Mouse (Mus musculus) left cerebral cortex, postnatal 4 days (tissue): ENCODE data around the gene Slco4a1. TPM values are rescaled to one million over a fixed set of nuclear protein-coding genes. Genes with fewer than 3 reads are reported as not detected.
A peak's percentile ranks its signal among the peaks of the same experiment; 100 is the strongest.

ENCODE experiments used
- DNase-seq: peaks from one replicate; pipeline ENCODE4 v3.0.0-alpha.2; 2022
- intact Hi-C: fragments of 180-260 bp; cut with DNase I; formaldehyde crosslinking; loops from one replicate; pipeline ENCODE4 v1.15.1; 2025
- total RNA-seq, 2 experiments: library from RNA; stranded (reverse); gene quantifications; 2 replicates each; pipeline ENCODE4 v1.2.3; 2021

Slco4a1 gene
- total RNA-seq, 2 experiments from 2014 or later, result 2.4 to 2.5 TPM

- intact Hi-C loops, result no loop called here
Measured at GRCm38 (mm10) chr2:180500726-180501125, 44.7 kb downstream of the Slco4a1 start.

GRCm38 (mm10) chr2:180501217-180501967 is 45.3 kb downstream of the Slco4a1 start:
- intact Hi-C loops, result no loop called here

More at GRCm38 (mm10) chr2:180500726-180501125, 44.7 kb downstream of the Slco4a1 start:
- peak; percentile 81 for DNase-seq

GRCm38 (mm10) chr2:180506281-180506680 is 50.2 kb downstream of the Slco4a1 start:
- no peak for DNase-seq
- intact Hi-C loops, result no loop called here

More at GRCm38 (mm10) chr2:180501217-180501967, 45.3 kb downstream of the Slco4a1 start:
- DNase-seq, result peak; percentile 43

GRCm38 (mm10) chr2:180508455-180509115 is 52.5 kb downstream of the Slco4a1 start:
- intact Hi-C loops, result no loop called here
- DNase-seq, result no peak

GRCm38 (mm10) chr2:180510867-180511266 is 54.8 kb downstream of the Slco4a1 start:
- no peak for DNase-seq
- intact Hi-C loops, result no loop called here

- intact Hi-C loops, result no loop called here
- DNase-seq, result no peak
Measured at GRCm38 (mm10) chr2:180511875-180512661, 56.0 kb downstream of the Slco4a1 start.

GRCm38 (mm10) chr2:180513019-180513418 is 57.0 kb downstream of the Slco4a1 start:
- peak; percentile 64 for DNase-seq
- intact Hi-C loops, result no loop called here

- intact Hi-C loops, result no loop called here
Measured at GRCm38 (mm10) chr2:180513835-180514234, 57.8 kb downstream of the Slco4a1 start.

GRCm38 (mm10) chr2:180521437-180522221 is 65.6 kb downstream of the Slco4a1 start:
- DNase-seq, result no peak
- intact Hi-C loops, result no loop called here

More at GRCm38 (mm10) chr2:180513835-180514234, 57.8 kb downstream of the Slco4a1 start:
- DNase-seq, result no peak

- no peak for DNase-seq
- intact Hi-C loops, result no loop called here
Measured at GRCm38 (mm10) chr2:180522825-180523224, 66.8 kb downstream of the Slco4a1 start.

Other genes with a start within 250 kb of the Slco4a1 start
- 1 to 10 TPM; 6.3 to 6.5 TPM for gene Lama5, start 230.4 kb upstream of the Slco4a1 start, total RNA-seq
- gene Rps21, start 198.9 kb upstream of the Slco4a1 start, total RNA-seq, result 100 to 1,000 TPM; 616 to 687 TPM
- 10 to 100 TPM; 47.2 to 48.6 TPM for gene Cables2, start 182.7 kb upstream of the Slco4a1 start, total RNA-seq
- not detected for gene Rbbp8nl, start 166.4 kb upstream of the Slco4a1 start, total RNA-seq
- gene Gata5, start 121.5 kb upstream of the Slco4a1 start, total RNA-seq, result not detected
- 10 to 100 TPM; 52.1 to 54.5 TPM for gene Ntsr1, start 43.7 kb downstream of the Slco4a1 start, total RNA-seq
- gene Mrgbp, start 125.1 kb downstream of the Slco4a1 start, total RNA-seq, result 10 to 100 TPM; 25.9 to 28.9 TPM
- 10 to 100 TPM; 76.3 to 79.2 TPM for gene Ogfr, start 133.0 kb downstream of the Slco4a1 start, total RNA-seq
- 10 to 100 TPM; 22.5 to 22.6 TPM for gene Col9a3, start 141.5 kb downstream of the Slco4a1 start, total RNA-seq
- 1 to 10 TPM; 2.7 to 3.7 TPM for gene Tcfl5, start 186.5 kb downstream of the Slco4a1 start, total RNA-seq